Mouse (Mus musculus) neural tube, embryonic 12.5 days (tissue): ENCODE measurements at regions not wholly inside any gene's neighbourhood (a gene's known extent, or its start where the extent isn't known, plus 50 kb on each side); places are given as distances from the start of the nearest gene placed in this dataset.
A peak's percentile ranks its signal among the peaks of the same experiment; 100 is the strongest.

Experiments used
- ATAC-seq: fragments of 200-750 bp; cut with Nextera tagmentation; 2 replicates; pipeline ENCODE4 v1.8.0; 2017; ENCODE audit warnings: low read depth, mild to moderate bottlenecking, moderate TSS enrichment, moderate library complexity; ENCODE audit not compliant: low FRiP score
- H3K27ac ChIP-seq: fragments of 300-500 bp; sonication (generic); 2 replicates; pipeline ENCODE4 v1.5.1; 2016
- H3K27me3 ChIP-seq: fragments of 300-500 bp; sonication (generic); replicated peaks from 2 replicates; pipeline ENCODE4 v1.6.1; 2016; ENCODE audit warnings: mild to moderate bottlenecking
- H3K36me3 ChIP-seq: fragments of 300-500 bp; sonication (generic); 2 replicates; pipeline ENCODE4 v1.6.1; 2016; ENCODE audit warnings: mild to moderate bottlenecking
- H3K4me1 ChIP-seq: fragments of 300-500 bp; sonication (generic); 2 replicates; pipeline ENCODE4 v1.6.1; 2016
- H3K4me2 ChIP-seq: fragments of 300-500 bp; sonication (generic); replicated peaks from 2 replicates; pipeline ENCODE4 v1.6.1; 2016; ENCODE audit warnings: mild to moderate bottlenecking
- H3K4me3 ChIP-seq: fragments of 300-500 bp; sonication (generic); 2 replicates; pipeline ENCODE4 v1.5.1; 2016
- H3K9ac ChIP-seq: fragments of 300-500 bp; sonication (generic); 2 replicates; pipeline ENCODE4 v1.6.1; 2016; ENCODE audit warnings: mild to moderate bottlenecking
- H3K9me3 ChIP-seq: fragments of 300-500 bp; sonication (generic); 2 replicates; pipeline ENCODE4 v1.6.1; 2016; ENCODE audit warnings: mild to moderate bottlenecking
- WGBS: fragments of 180-500 bp; shearing (Covaris S2); methylation state at CpG from one replicate; pipeline ENCODE4 v1.1.7; 2016; 5-methylcytosine and 5-hydroxymethylcytosine counted together

- no peaks in the 10 kb centered on the region for H3K4me1 ChIP-seq
- H3K4me3 ChIP-seq, result no peak overlapping the region
- H3K27me3 ChIP-seq, result no peaks in the 10 kb centered on the region
- no peak overlapping the region for H3K9ac ChIP-seq
- H3K27ac ChIP-seq, result no peak overlapping the region
- no peak for ATAC-seq
- WGBS, result 92% methylated on average over 4 of the region's 4 CpGs
- H3K36me3 ChIP-seq, result no peaks in the 10 kb centered on the region
- H3K9me3 ChIP-seq, result no peaks in the 10 kb centered on the region
- H3K4me2 ChIP-seq, result no peak overlapping the region
Measured at GRCm38 (mm10) chr11:45656260-45656659, 195.6 kb upstream of the Clint1 start.

GRCm38 (mm10) chr11:45670156-45670830, 181.6 kb upstream of the Clint1 start:
- Histone ChIP-seq H3K27ac (no peak overlapping the region), H3K9ac (no peak overlapping the region), H3K4me3 (no peak overlapping the region), H3K27me3 (no peaks in the 10 kb centered on the region), H3K4me2 (no peak overlapping the region), H3K36me3 (no peaks in the 10 kb centered on the region), H3K4me1 (peaks cover 6% of the 10 kb centered on the region), H3K9me3 (no peaks in the 10 kb centered on the region)
- WGBS, result 40% methylated on average over 8 of the region's 8 CpGs
- ATAC-seq, result no peak

GRCm38 (mm10) chr11:45678666-45679292, 173.1 kb upstream of the Clint1 start:
- H3K27ac ChIP-seq, result no peak overlapping the region
- WGBS, result 50% methylated on average over 11 of the region's 11 CpGs

GRCm38 (mm10) chr11:45679293-45679673, 172.6 kb upstream of the Clint1 start:
- Histone ChIP-seq H3K27ac (no peak overlapping the region), H3K4me3 (no peak overlapping the region), H3K36me3 (no peaks in the 10 kb centered on the region), H3K9me3 (no peaks in the 10 kb centered on the region), H3K4me1 (no peaks in the 10 kb centered on the region), H3K9ac (no peak overlapping the region), H3K27me3 (no peaks in the 10 kb centered on the region), H3K4me2 (no peak overlapping the region)
- no peak for ATAC-seq
- 83% methylated on average over 9 of the region's 9 CpGs for whole genome bisulfite sequencing

More at GRCm38 (mm10) chr11:45678666-45679292, 173.1 kb upstream of the Clint1 start:
- Histone ChIP-seq H3K9ac (no peak overlapping the region), H3K4me1 (no peaks in the 10 kb centered on the region), H3K36me3 (no peaks in the 10 kb centered on the region), H3K4me2 (peak overlapping the region; percentile 33; the same call in 1 of the 2 replicates), H3K4me3 (no peak overlapping the region), H3K27me3 (no peaks in the 10 kb centered on the region), H3K9me3 (no peaks in the 10 kb centered on the region)
- 0 out of 2 replicates have a peak, but pooled peaks have one; percentile 44 for ATAC-seq

- H3K9me3 ChIP-seq, result no peaks in the 10 kb centered on the region
- H3K27me3 ChIP-seq, result no peaks in the 10 kb centered on the region
- 91% methylated on average over 5 of the region's 5 CpGs for WGBS
- H3K36me3 ChIP-seq, result no peaks in the 10 kb centered on the region
- no peak overlapping the region for H3K27ac ChIP-seq
- no peaks in the 10 kb centered on the region for H3K4me1 ChIP-seq
- no peak overlapping the region for H3K4me3 ChIP-seq
- H3K4me2 ChIP-seq, result no peak overlapping the region
- H3K9ac ChIP-seq, result no peak overlapping the region
- no peak for ATAC-seq
Measured at GRCm38 (mm10) chr11:45685571-45685970, 166.3 kb upstream of the Clint1 start.

- Histone ChIP-seq H3K4me3 (no peak overlapping the region), H3K9ac (no peak overlapping the region), H3K27ac (no peak overlapping the region), H3K27me3 (no peaks in the 10 kb centered on the region), H3K36me3 (no peaks in the 10 kb centered on the region), H3K4me1 (no peaks in the 10 kb centered on the region), H3K4me2 (no peak overlapping the region), H3K9me3 (no peaks in the 10 kb centered on the region)
- WGBS, result 70% methylated on average over 6 of the region's 6 CpGs
- ATAC-seq, result no peak
Measured at GRCm38 (mm10) chr11:45693206-45693605, 158.6 kb upstream of the Clint1 start.

GRCm38 (mm10) chr11:45701506-45701905, 150.3 kb upstream of the Clint1 start:
- Histone ChIP-seq H3K27ac (no peak overlapping the region), H3K9ac (no peak overlapping the region), H3K4me1 (peaks cover 11% of the 10 kb centered on the region), H3K4me2 (no peak overlapping the region), H3K36me3 (no peaks in the 10 kb centered on the region), H3K9me3 (no peaks in the 10 kb centered on the region), H3K4me3 (no peak overlapping the region), H3K27me3 (no peaks in the 10 kb centered on the region)
- 70% methylated on average over 3 of the region's 3 CpGs for WGBS
- ATAC-seq, result no peak; the same call in 1 of the 2 replicates

- Histone ChIP-seq H3K4me1 (peaks cover 11% of the 10 kb centered on the region), H3K36me3 (no peaks in the 10 kb centered on the region), H3K27me3 (no peaks in the 10 kb centered on the region), H3K9me3 (no peaks in the 10 kb centered on the region), H3K9ac (no peak overlapping the region), H3K27ac (no peak overlapping the region), H3K4me2 (no peak overlapping the region), H3K4me3 (no peak overlapping the region)
- WGBS, result 32% methylated on average over 3 of the region's 3 CpGs
- ATAC-seq, result peak; percentile 65; the same call in 1 of the 2 replicates
Measured at GRCm38 (mm10) chr11:45702916-45703315, 148.9 kb upstream of the Clint1 start.

GRCm38 (mm10) chr11:45704411-45704810, 147.4 kb upstream of the Clint1 start:
- Histone ChIP-seq H3K27ac (no peak overlapping the region), H3K4me2 (no peak overlapping the region), H3K36me3 (no peaks in the 10 kb centered on the region), H3K4me3 (no peak overlapping the region), H3K9me3 (no peaks in the 10 kb centered on the region), H3K4me1 (peaks cover 11% of the 10 kb centered on the region), H3K9ac (no peak overlapping the region), H3K27me3 (no peaks in the 10 kb centered on the region)
- 70% methylated on average over 5 of the region's 5 CpGs for WGBS
- no peak for ATAC-seq

- Histone ChIP-seq H3K4me1 (no peaks in the 10 kb centered on the region), H3K4me2 (no peak overlapping the region), H3K27ac (no peak overlapping the region), H3K9ac (no peak overlapping the region), H3K4me3 (no peak overlapping the region), H3K9me3 (no peaks in the 10 kb centered on the region), H3K27me3 (no peaks in the 10 kb centered on the region), H3K36me3 (no peaks in the 10 kb centered on the region)
- no peak for ATAC-seq
- 68% methylated on average over 2 of the region's 2 CpGs for WGBS
Measured at GRCm38 (mm10) chr11:45718630-45719029, 133.2 kb upstream of the Clint1 start.

GRCm38 (mm10) chr11:45719821-45720220, 132.0 kb upstream of the Clint1 start:
- Histone ChIP-seq H3K27me3 (no peaks in the 10 kb centered on the region), H3K4me3 (no peak overlapping the region), H3K4me1 (no peaks in the 10 kb centered on the region), H3K36me3 (no peaks in the 10 kb centered on the region), H3K9ac (no peak overlapping the region), H3K27ac (no peak overlapping the region), H3K9me3 (no peaks in the 10 kb centered on the region), H3K4me2 (no peak overlapping the region)
- no peak for ATAC-seq
- WGBS, result 89% methylated on average over 6 of the region's 6 CpGs

GRCm38 (mm10) chr11:45736561-45736960, 115.3 kb upstream of the Clint1 start:
- no peak overlapping the region for H3K4me2 ChIP-seq
- no peak overlapping the region for H3K4me3 ChIP-seq
- no peaks in the 10 kb centered on the region for H3K36me3 ChIP-seq
- H3K9ac ChIP-seq, result no peak overlapping the region
- H3K27me3 ChIP-seq, result no peaks in the 10 kb centered on the region
- no peaks in the 10 kb centered on the region for H3K9me3 ChIP-seq
- no peaks in the 10 kb centered on the region; the same call in 1 of the 2 replicates for H3K4me1 ChIP-seq
- no peak overlapping the region for H3K27ac ChIP-seq
- 51% methylated on average over 3 of the region's 3 CpGs for WGBS
- ATAC-seq, result no peak

- H3K4me2 ChIP-seq, result no peak overlapping the region
- 80% methylated on average over 6 of the region's 6 CpGs for WGBS
- H3K27ac ChIP-seq, result no peak overlapping the region
- H3K36me3 ChIP-seq, result no peaks in the 10 kb centered on the region
- H3K4me3 ChIP-seq, result no peak overlapping the region
- H3K27me3 ChIP-seq, result no peaks in the 10 kb centered on the region
- H3K9me3 ChIP-seq, result no peaks in the 10 kb centered on the region
- no peaks in the 10 kb centered on the region; the same call in 1 of the 2 replicates for H3K4me1 ChIP-seq
- no peak overlapping the region for H3K9ac ChIP-seq
- ATAC-seq, result no peak
Measured at GRCm38 (mm10) chr11:45738331-45738730, 113.5 kb upstream of the Clint1 start.
